Mouse (Mus musculus): ENCODE measurements around the gene Large2.

DNA sequence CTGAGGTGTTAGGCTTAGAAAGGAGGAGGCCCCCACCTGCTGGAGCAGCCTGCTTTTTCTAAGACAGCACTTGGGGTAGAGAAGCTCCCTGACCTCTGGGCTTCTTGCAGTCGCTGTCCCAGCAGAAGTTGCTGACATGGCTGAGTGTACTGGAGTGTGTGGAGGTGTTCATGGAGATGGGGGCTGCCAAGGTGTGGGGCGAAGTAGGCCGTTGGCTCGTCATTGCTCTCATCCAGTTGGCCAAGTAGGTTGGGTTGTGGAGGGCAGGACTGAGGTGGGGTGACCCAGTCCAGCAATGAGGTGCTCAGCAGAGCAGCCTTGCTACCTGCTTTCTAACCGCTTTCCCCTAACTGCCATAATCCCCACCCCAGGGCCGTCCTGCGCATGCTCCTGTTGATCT lies 2.7 kb upstream of the Large2 start:
- no peak for TF ChIP-seq POLR2A (IDR thresholded peaks at IDR 0.05; ENCODE audit: insufficient read depth, low read depth, low read length)
- no peak for TF ChIP-seq CTCF (IDR thresholded peaks at IDR 0.05; ENCODE audit: insufficient read depth, low read depth, low read length)
